Mouse (Mus musculus) urinary bladder, postnatal 25 days (tissue): Measurements from ENCODE around the gene Myf6.

Source experiments
- DNase-seq: peaks from one replicate; pipeline ENCODE4 v3.0.0; 2022; ENCODE audit warnings: low spot score

The Myf6 gene

GRCm38 (mm10) chr10:107494568-107494967, at the start of gene Myf6:
Gene Myf6 (minus strand): TSS chr10:107494737.
- DNase-seq: no peak

GRCm38 (mm10) chr10:107543026-107543425, 48.5 kb upstream of the Myf6 start:
- DNase-seq: no peak

GRCm38 (mm10) chr10:107528758-107529157, 34.2 kb upstream of the Myf6 start:
- no peak for DNase-seq

GRCm38 (mm10) chr10:107519216-107519615, 24.7 kb upstream of the Myf6 start:
- no peak for DNase-seq

- no peak for DNase-seq
Observed at GRCm38 (mm10) chr10:107516641-107517040, 22.1 kb upstream of the Myf6 start.

GRCm38 (mm10) chr10:107514735-107515134, 20.2 kb upstream of the Myf6 start:
- DNase-seq: no peak

GRCm38 (mm10) chr10:107506397-107506796, 11.9 kb upstream of the Myf6 start:
- no peak for DNase-seq

- DNase-seq: no peak
Observed at GRCm38 (mm10) chr10:107503430-107503829, 8.9 kb upstream of the Myf6 start.

GRCm38 (mm10) chr10:107502193-107502592, 7.7 kb upstream of the Myf6 start:
- no peak for DNase-seq

- DNase-seq: no peak
Observed at GRCm38 (mm10) chr10:107499656-107500055, 5.1 kb upstream of the Myf6 start.

- DNase-seq: no peak
Observed at GRCm38 (mm10) chr10:107496402-107496801, 1.9 kb upstream of the Myf6 start.

GRCm38 (mm10) chr10:107493580-107494474, 710 bp downstream of the Myf6 start:
- no peak for DNase-seq

- DNase-seq: no peak
Observed at GRCm38 (mm10) chr10:107492867-107493579, 1.5 kb downstream of the Myf6 start.

GRCm38 (mm10) chr10:107488654-107489315, 5.8 kb downstream of the Myf6 start:
- no peak for DNase-seq

- no peak for DNase-seq
Observed at GRCm38 (mm10) chr10:107486770-107487169, 7.8 kb downstream of the Myf6 start.

GRCm38 (mm10) chr10:107485870-107486269, 8.7 kb downstream of the Myf6 start, which contains the start of gene Myf5:
Gene Myf5 (minus strand): TSS chr10:107486134.
- DNase-seq: no peak

- DNase-seq: no peak
Observed at GRCm38 (mm10) chr10:107484050-107484449, 10.5 kb downstream of the Myf6 start.

GRCm38 (mm10) chr10:107473497-107473896, 21.0 kb downstream of the Myf6 start:
- no peak for DNase-seq

GRCm38 (mm10) chr10:107471712-107472111, 22.8 kb downstream of the Myf6 start:
- DNase-seq: no peak

- DNase-seq: no peak
Observed at GRCm38 (mm10) chr10:107467819-107468218, 26.7 kb downstream of the Myf6 start.

GRCm38 (mm10) chr10:107449496-107450330, 44.8 kb downstream of the Myf6 start:
- no peak for DNase-seq
